Mouse (Mus musculus) E14TG2a.4 (cell line): ENCODE results near the gene Gsta4.
"Not testable (repeated sequence)": the region's sequence is repeated elsewhere in the genome, so short reads cannot be mapped to it uniquely, and the experiment has no call there.

Experiments
- CTCF ChIP-seq: conservative IDR thresholded peaks from 2 replicates; pipeline ENCODE4 v1.5.1; 2014; ENCODE audit warnings: low read length
- NANOG ChIP-seq: IDR thresholded peaks from 2 replicates; pipeline ENCODE4 v1.6.1; 2014; ENCODE audit warnings: borderline replicate concordance, low read length, mixed read lengths
- POU5F1 ChIP-seq: IDR thresholded peaks from 2 replicates; pipeline ENCODE4 v1.6.1; 2014; ENCODE audit warnings: low read length, borderline replicate concordance

- TF ChIP-seq CTCF, POU5F1, NANOG: not testable (repeated sequence)
Measured at GRCm38 (mm10) chr9:78230461-78230860, 47.9 kb downstream of the Gsta4 start, which contains the start of gene Gsta1.
